Mouse (Mus musculus) hematopoietic stem cell, adult 5-6 weeks (primary cell): Measurements from ENCODE around the gene Rhbdd2. TPM values are rescaled to one million over a fixed set of nuclear protein-coding genes. Genes with fewer than 3 reads are reported as not detected.
"Not testable (repeated sequence)": the region's sequence is repeated elsewhere in the genome, so short reads cannot be mapped to it uniquely, and the experiment has no call there.

Experiments used
- ATAC-seq, 2 experiments: fragments of 125-278 bp in 1 of 2; replicated peaks in 1 of 2; 2 replicates each; pipeline ENCODE4 v1.8.0; 2016 to 2017; ENCODE audit warnings: inconsistent platforms in 2 of 2, mild to moderate bottlenecking in 2 of 2, moderate number of reproducible peaks in 2 of 2, low read depth in 1 of 2, moderate TSS enrichment in 1 of 2; ENCODE audit not compliant: low FRiP score in 2 of 2, poor library complexity in 2 of 2, severe bottlenecking in 2 of 2, insufficient read depth in 1 of 2, low TSS enrichment in 1 of 2
- total RNA-seq: library from RNA; stranded (forward); fragments of 172-1452, 232-1000 nt; gene quantifications from 2 replicates; pipeline ENCODE4 v1.2.3, GENCODE M21; 2017

Gene Rhbdd2
- 13.4 and 21.0 TPM in 2 replicates for total RNA-seq

GRCm38 (mm10) chr5:135632117-135632796, at the start of gene Rhbdd2:
Gene Rhbdd2 (plus strand): TSS chr5:135632618.
- ATAC-seq, result peak; percentile 98

GRCm38 (mm10) chr5:135585691-135586090, 46.7 kb upstream of the Rhbdd2 start:
- no peak for ATAC-seq

- no peak for ATAC-seq
Observed at GRCm38 (mm10) chr5:135587764-135588163, 44.7 kb upstream of the Rhbdd2 start.

DNA sequence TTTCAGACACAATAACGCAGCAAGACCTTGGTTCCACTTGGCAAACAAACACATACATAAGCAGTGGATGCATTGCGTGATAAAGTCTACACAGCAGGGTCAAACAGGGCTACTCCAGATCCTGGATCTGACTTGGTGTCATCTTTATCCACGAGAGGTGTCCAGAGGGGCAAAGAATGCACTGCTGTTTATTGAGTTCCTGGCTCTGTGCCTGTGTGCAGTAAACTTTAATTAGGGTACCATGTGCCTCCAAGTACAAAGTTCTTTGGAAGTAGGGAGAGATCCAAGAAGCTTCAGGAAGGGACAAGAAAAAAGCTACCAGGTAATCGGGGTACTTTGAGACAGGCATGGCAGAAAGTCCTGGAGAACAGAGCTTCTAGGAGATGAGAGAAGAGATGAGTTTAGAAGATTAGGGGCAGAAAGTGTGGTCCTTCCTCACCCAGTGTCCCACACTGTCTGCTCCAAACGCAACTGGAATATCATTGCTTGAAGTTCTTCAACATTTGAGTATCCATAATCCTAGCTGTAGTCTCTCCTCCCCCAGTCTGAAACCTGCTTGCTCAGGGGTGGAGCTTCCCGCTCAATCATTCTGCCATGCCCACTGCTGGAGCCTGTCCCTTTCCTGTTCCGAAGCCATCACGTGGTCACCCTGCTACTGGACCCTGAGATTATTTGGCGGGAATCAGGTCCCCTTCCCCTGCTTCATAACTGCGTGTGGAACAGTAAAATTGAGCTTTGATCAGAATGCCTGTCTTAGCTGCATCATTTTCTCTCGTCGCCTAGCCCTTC, 42.2 kb upstream of the Rhbdd2 start:
- no peak for ATAC-seq

DNA sequence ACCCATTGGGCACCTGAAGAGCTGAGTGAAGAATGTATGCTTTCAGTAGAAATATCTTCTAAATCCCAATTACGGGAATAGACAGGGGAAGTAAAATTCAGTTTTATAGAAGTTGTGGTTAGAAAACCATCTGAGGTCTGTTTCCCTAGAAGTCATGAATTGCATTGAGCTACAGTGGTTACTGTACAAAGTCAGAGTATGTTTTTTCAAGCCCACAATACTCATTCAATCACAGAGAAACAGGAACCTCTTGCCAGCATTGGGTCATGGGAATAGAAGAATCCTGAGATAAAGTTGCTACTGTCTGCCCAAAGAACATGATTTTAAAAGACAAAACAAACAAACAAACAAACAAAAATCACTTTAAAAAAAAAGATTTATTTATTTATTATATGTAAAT, 27.8 kb upstream of the Rhbdd2 start:
- ATAC-seq, result peak in 1 of 2 experiments; percentile 56; a peak in 1 of 4 replicates

DNA sequence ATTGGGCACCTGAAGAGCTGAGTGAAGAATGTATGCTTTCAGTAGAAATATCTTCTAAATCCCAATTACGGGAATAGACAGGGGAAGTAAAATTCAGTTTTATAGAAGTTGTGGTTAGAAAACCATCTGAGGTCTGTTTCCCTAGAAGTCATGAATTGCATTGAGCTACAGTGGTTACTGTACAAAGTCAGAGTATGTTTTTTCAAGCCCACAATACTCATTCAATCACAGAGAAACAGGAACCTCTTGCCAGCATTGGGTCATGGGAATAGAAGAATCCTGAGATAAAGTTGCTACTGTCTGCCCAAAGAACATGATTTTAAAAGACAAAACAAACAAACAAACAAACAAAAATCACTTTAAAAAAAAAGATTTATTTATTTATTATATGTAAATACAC, 25.7 kb upstream of the Rhbdd2 start:
- ATAC-seq, result peak in 1 of 2 experiments; percentile 67; a peak in 2 of 4 replicates

DNA sequence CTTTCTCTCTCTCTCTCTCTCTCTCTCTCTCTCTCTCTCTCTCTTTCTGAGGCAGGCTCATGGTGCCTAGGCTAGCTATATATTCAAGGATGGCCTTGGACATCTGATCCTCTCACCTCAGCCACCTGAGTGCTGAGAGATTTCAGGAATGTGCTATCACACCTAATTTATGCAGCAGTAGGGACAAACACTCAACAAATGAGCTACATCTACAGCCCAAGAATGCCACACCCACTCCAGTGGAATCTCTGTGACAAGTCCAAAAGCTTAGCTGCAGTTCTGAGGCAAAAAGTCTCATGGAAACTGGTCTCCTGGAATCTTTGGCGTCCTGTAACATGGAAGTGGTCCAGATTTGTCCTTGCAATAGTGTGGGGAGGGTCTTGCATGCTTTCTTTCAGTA, 24.8 kb upstream of the Rhbdd2 start:
- no peak for ATAC-seq

GRCm38 (mm10) chr5:135609794-135610193, 22.6 kb upstream of the Rhbdd2 start:
- ATAC-seq, result no peak

DNA sequence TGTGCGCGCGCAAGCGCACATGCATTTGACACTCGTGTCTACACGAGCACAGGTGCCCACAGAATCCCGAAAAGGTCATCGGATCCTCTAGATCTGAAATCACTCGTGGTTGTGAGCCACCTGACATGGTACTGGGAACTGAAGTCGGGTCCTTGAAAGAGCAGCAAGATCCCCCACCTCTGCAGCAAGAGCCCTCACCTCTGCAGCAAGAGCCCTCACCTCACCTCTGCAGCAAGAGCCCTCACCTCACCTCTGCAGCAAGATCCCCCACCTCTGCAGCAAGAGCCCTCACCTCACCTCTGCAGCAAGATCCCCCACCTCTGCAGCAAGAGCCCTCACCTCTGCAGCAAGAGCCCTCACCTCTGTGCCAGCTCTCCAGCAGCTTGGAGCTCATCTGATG, 12.7 kb upstream of the Rhbdd2 start:
- not testable (repeated sequence) for ATAC-seq

DNA sequence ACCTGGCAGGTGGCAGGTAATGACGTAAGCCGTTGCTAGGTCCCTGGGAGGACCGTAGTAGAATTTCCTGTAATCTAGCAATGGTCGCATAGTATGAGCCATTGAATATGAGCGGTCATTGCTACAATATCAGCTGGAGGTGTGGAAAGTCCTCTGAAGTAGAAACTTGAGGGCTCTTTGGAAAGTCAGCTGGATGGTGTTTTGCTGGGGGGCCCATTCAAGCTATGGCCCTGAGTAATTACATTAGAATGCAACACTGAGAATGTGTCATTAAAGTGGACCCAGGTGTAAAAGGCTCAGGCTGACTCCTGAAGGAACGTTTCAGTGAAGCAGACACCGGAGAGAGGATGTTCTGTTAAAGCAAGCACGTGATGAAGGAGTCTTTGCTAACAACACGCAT, 11.9 kb upstream of the Rhbdd2 start:
- ATAC-seq, result no peak

DNA sequence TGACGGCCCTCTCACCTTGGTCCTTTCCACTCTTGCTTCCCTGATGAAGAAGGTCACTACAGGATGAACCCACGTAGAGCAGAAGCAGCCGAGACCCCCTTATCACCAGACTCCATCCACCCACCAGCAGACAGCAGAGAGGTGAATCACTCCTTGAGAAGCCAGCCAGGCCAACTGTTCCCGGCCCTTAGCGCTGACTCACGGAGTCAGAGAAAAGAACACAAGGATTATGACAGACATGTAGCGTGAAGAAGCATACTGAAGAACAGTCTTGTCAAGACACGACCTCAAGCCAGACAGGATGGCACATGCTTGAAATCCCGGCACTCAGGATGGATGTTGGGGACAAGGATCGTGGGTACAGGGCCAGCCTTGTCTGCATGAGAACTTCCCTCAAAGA, 10.7 kb upstream of the Rhbdd2 start:
- ATAC-seq, result no peak

DNA sequence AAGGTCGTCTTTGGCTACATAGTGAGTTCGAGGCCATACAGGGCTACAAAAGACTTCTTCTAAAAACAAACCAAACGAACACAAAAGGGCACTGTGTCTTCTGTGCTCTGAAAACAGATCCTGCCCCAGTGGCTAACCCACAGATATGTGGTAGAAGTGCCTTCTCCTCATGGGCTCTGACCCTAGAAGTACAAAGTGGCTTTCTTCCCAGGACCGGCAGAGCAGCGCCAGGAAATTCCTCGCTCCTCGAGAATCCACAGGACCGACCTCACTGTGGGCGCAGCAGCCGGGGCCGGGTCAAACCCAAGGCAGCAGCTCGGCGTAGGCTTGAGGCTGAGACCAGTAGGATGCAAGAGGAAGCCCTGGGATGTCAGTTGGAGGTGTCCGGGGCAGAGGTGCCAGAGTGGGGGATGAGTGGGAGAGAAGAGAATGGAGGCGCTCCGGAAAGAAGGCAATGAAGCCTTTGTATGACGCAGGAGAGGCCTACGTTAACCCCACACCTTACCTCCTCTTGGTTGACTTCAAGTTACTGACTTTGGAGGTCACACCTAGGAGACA, 9.3 kb upstream of the Rhbdd2 start:
- no peak for ATAC-seq

DNA sequence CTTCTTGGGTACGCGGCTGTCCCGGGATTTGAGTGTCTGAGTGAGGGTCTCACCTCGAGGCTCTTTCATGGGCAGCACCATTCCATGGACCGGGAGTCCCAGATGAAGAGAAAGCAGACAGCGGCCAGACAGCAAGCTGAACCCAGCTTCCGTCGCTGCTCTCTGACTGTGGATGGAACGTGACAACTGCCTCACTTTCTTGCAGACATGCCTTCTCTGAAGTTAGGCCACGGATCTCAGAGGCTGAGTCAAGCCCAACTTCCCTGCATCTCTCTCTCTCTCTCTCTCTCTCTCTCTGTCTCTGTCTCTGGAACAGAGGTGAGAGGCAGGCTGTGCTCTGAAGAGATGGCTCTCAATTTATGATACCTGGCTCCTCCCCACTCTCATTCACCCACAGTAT, 3.5 kb upstream of the Rhbdd2 start:
- no peak for ATAC-seq

DNA sequence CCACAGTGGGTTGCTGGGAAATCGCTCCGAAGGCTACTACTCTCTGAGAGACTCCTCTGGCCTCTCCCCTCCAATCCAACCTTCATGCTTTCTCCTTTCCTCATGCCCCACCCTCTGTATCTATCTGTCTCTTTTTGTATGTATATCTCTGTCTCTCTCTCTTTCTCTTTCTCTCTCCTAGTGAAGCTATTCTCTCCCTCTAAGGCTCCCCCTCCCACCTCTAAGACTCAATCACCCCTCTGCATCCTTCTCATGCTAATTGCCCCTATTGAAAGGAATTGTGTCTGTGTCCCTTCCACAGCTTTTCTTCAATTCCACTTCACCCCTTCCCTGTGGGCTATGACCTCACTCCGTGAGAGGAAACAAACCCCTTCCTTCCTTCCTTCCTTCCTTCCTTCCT, 3.0 kb upstream of the Rhbdd2 start:
- no peak for ATAC-seq

GRCm38 (mm10) chr5:135630598-135630997, 1.8 kb upstream of the Rhbdd2 start:
- peak in 1 of 2 experiments; percentile 28; a peak in 1 of 4 replicates for ATAC-seq

DNA sequence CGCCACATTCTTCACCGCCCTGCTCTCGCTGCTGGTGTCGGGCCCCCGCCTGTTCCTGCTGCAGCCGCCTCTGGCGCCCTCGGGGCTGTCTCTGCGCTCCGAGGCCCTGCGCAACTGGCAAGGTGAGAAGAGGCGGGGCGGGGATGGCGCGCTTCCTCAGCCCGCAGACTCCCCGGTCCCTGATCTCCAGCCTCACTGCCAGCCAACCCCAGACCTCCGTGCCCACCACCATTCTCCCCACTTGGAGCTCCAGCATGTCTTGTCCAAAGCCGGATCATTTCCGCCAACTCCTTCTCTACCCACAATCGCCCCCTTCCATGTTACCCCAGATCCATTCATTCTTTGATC, 353 bp downstream of the Rhbdd2 start:
- peak; percentile 6 to 38; a peak in 3 of 4 replicates for ATAC-seq

DNA sequence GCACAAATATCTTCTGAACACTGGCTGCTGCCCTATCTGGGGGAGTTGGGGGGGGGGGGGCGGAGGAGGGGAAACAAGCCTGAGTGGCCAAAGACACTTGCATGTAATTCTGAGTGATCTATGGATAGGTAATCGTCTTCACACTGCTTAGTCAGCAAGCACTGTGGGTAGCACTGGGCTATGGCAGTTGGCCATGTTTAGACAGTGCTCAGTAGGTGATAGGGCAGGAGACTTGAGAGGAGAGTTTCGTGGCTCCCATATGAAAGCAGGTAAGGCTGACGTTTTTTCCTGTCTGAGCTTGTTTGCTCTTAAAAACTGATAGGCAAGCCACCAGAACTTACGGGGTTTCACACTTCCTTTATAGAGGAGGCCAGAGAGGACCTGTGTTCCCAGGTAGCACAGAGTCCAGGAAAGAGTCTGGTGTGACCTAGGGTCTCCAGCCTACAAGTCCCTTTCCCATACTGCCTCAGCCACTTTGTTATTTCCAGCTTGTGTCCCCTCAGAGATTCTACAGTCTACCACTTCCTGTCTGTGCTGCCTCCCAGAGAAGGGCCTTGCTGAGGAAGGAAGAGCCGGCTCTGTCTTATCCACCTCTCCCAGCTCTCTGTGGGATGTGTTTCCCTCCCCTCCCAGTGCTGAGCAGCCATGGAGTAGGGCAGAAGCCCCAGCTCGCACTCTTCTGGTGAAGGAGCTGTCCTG, 7.5 kb downstream of the Rhbdd2 start:
- no peak; a peak in 1 of 4 replicates for ATAC-seq

GRCm38 (mm10) chr5:135640459-135640789, 8.0 kb downstream of the Rhbdd2 start:
- no peak for ATAC-seq
